Mouse (Mus musculus) left cerebral cortex, adult 18-20 months (tissue): ENCODE measurements at regions not wholly inside any gene's neighbourhood (a gene's known extent, or its start where the extent isn't known, plus 50 kb on each side); places are given as distances from the start of the nearest gene placed in this dataset.
A peak's percentile ranks its signal among the peaks of the same experiment; 100 is the strongest.

Experiments used
- DNase-seq, 2 experiments: peaks; one replicate each; pipeline ENCODE4 v3.0.0; 2021 to 2022; ENCODE audit warnings: low spot score in 2 of 2, mixed read lengths in 1 of 2

- no peak for DNase-seq
Observed at GRCm38 (mm10) chr1:45575131-45575530, 72.0 kb upstream of the Col5a2 start.

- DNase-seq, result no peak
Observed at GRCm38 (mm10) chr1:45580466-45580865, 77.4 kb upstream of the Col5a2 start.

- DNase-seq, result no peak
Observed at GRCm38 (mm10) chr1:45587351-45588025, 84.4 kb upstream of the Col5a2 start.

GRCm38 (mm10) chr1:45597316-45597715 is 94.2 kb upstream of the Col5a2 start:
- no peak for DNase-seq

- DNase-seq, result no peak
Observed at GRCm38 (mm10) chr1:45599421-45599820, 96.3 kb upstream of the Col5a2 start.

- no peak for DNase-seq
Observed at GRCm38 (mm10) chr1:45600011-45600410, 96.9 kb upstream of the Col5a2 start.

- DNase-seq, result no peak
Observed at GRCm38 (mm10) chr1:45605571-45605970, 102.5 kb upstream of the Col5a2 start.

GRCm38 (mm10) chr1:45608316-45608715 is 105.2 kb upstream of the Col5a2 start:
- no peak for DNase-seq

GRCm38 (mm10) chr1:45619008-45619407 is 115.9 kb upstream of the Col5a2 start:
- no peak for DNase-seq

- DNase-seq, result no peak
Observed at GRCm38 (mm10) chr1:45625921-45626320, 122.8 kb upstream of the Col5a2 start.

- no peak for DNase-seq
Observed at GRCm38 (mm10) chr1:45626733-45627132, 123.7 kb upstream of the Col5a2 start.

- peak; percentile 12 to 23 for DNase-seq
Observed at GRCm38 (mm10) chr1:45627840-45628239, 124.8 kb upstream of the Col5a2 start.

- DNase-seq, result no peak
Observed at GRCm38 (mm10) chr1:45647301-45647700, 144.2 kb upstream of the Col5a2 start.

GRCm38 (mm10) chr1:45653248-45653647 is 141.7 kb upstream of the Wdr75 start:
- DNase-seq, result no peak

- DNase-seq, result no peak
Observed at GRCm38 (mm10) chr1:45663882-45664520, 131.0 kb upstream of the Wdr75 start.

GRCm38 (mm10) chr1:45672443-45673156 is 122.4 kb upstream of the Wdr75 start:
- DNase-seq, result peak; percentile 42 to 47

GRCm38 (mm10) chr1:45675771-45676439 is 119.1 kb upstream of the Wdr75 start:
- DNase-seq, result no peak

GRCm38 (mm10) chr1:45679964-45680709 is 114.8 kb upstream of the Wdr75 start:
- no peak for DNase-seq

GRCm38 (mm10) chr1:45700893-45701292 is 94.1 kb upstream of the Wdr75 start:
- DNase-seq, result no peak

GRCm38 (mm10) chr1:45701516-45701915 is 93.5 kb upstream of the Wdr75 start:
- DNase-seq, result no peak

- no peak for DNase-seq
Observed at GRCm38 (mm10) chr1:45723369-45723768, 71.6 kb upstream of the Wdr75 start.
